Mouse (Mus musculus) stomach, postnatal 0 days (tissue): ENCODE data around the gene Cyp3a57.

ENCODE experiments used
- CTCF ChIP-seq: IDR thresholded peaks from 2 replicates; pipeline ENCODE4 v1.5.1; 2016; ENCODE audit warnings: antibody characterized with exemption, low read depth, mild to moderate bottlenecking, moderate library complexity
- EP300 ChIP-seq: optimal IDR thresholded peaks from 2 replicates; pipeline ENCODE3; 2016; ENCODE audit warnings: antibody characterized with exemption

DNA sequence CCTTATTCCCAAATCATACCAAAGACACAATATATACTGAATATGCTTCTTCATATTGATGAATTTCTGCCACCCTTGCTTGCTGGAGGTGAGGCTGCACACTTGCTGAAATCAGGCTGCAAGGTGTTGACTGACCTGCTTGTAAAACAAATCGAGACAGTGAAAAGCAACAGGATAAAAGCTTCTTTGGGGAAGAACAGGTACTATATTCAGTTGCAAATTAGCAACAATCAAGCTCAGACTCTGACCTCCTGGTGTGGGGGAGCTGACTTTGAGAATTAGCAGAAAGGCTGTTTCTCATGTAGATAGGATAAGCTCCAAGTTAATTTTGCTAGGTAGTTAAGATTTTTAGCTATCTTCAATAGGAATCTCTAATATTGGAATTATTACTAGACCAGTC lies 42.7 kb upstream of the Cyp3a57 start:
- no peak for TF ChIP-seq CTCF
- no peak for TF ChIP-seq EP300
